Mouse (Mus musculus): Measurements from ENCODE around the gene B830017H08Rik. TPM values are rescaled to one million over a fixed set of nuclear protein-coding genes. Genes with fewer than 3 reads are reported as not detected.

Gene B830017H08Rik
- polyA plus RNA-seq, 1 experiment from 2014 or later: 2.4 TPM

GRCm38 (mm10) chr16:17798321-17799180, 34.4 kb upstream of the B830017H08Rik start:
- Histone ChIP-seq H3K9ac (replicated peaks; ENCODE audit: low read length) (no peak overlapping the region; the same call in 1 of the 2 replicates), H3K9me3 (ENCODE audit: control insufficient read depth, low read length) (no peaks in the 10 kb centered on the region), H3K36me3 (ENCODE audit: control insufficient read depth, insufficient read depth, low read length) (peaks cover 3% of the 10 kb centered on the region; the same call in 1 of the 2 replicates), H3K4me1 (ENCODE audit: control insufficient read depth, insufficient read depth, low read length) (peaks cover 28% of the 10 kb centered on the region), H3K4me2 (ENCODE audit: low read length) (peak overlapping the region; percentile 79), H3K4me3 (replicated peaks; ENCODE audit: low read depth, low read length) (peak overlapping the region; percentile 42), H3K27ac (replicated peaks; ENCODE audit: low read depth, low read length) (no peak overlapping the region), H3K27me3 (ENCODE audit: control insufficient read depth, insufficient read depth, low read length) (peaks cover 82% of the 10 kb centered on the region)
- no peak for ATAC-seq (ENCODE audit: low FRiP score, low TSS enrichment)
- 2% methylated on average over 43 of the region's 45 CpGs for WGBS
- peak; percentile 31 for DNase-seq

GRCm38 (mm10) chr16:17799584-17799983, 33.3 kb upstream of the B830017H08Rik start:
- Histone ChIP-seq H3K36me3 (ENCODE audit: control insufficient read depth, insufficient read depth, low read length) (no peaks in the 10 kb centered on the region), H3K4me1 (ENCODE audit: control insufficient read depth, insufficient read depth, low read length) (peaks cover 29% of the 10 kb centered on the region), H3K9ac (replicated peaks; ENCODE audit: low read length) (no peak overlapping the region), H3K4me2 (ENCODE audit: low read length) (no peak overlapping the region), H3K9me3 (ENCODE audit: control insufficient read depth, low read length) (no peaks in the 10 kb centered on the region), H3K4me3 (replicated peaks; ENCODE audit: low read depth, low read length) (no peak overlapping the region), H3K27ac (replicated peaks; ENCODE audit: low read depth, low read length) (no peak overlapping the region), H3K27me3 (ENCODE audit: control insufficient read depth, insufficient read depth, low read length) (peaks cover 92% of the 10 kb centered on the region)
- ATAC-seq (ENCODE audit: low FRiP score, low TSS enrichment): no peak
- DNase-seq: no peak

GRCm38 (mm10) chr16:17801777-17802455, 31.0 kb upstream of the B830017H08Rik start:
- DNase-seq (no peak), ATAC-seq (ENCODE audit: low FRiP score, low TSS enrichment) (no peak; the same call in 1 of the 2 replicates)
- Histone ChIP-seq H3K4me3 (replicated peaks; ENCODE audit: low read depth, low read length) (peak overlapping the region; percentile 35), H3K27ac (replicated peaks; ENCODE audit: low read depth, low read length) (no peak overlapping the region), H3K9ac (replicated peaks; ENCODE audit: low read length) (no peak overlapping the region), H3K36me3 (ENCODE audit: control insufficient read depth, insufficient read depth, low read length) (no peaks in the 10 kb centered on the region), H3K4me2 (ENCODE audit: low read length) (no peak overlapping the region; the same call in 1 of the 2 replicates), H3K27me3 (ENCODE audit: control insufficient read depth, insufficient read depth, low read length) (peaks cover 96% of the 10 kb centered on the region), H3K9me3 (ENCODE audit: control insufficient read depth, low read length) (no peaks in the 10 kb centered on the region), H3K4me1 (ENCODE audit: control insufficient read depth, insufficient read depth, low read length) (peaks cover 30% of the 10 kb centered on the region)
- WGBS: 4% methylated on average over 7 of the region's 7 CpGs

DNA sequence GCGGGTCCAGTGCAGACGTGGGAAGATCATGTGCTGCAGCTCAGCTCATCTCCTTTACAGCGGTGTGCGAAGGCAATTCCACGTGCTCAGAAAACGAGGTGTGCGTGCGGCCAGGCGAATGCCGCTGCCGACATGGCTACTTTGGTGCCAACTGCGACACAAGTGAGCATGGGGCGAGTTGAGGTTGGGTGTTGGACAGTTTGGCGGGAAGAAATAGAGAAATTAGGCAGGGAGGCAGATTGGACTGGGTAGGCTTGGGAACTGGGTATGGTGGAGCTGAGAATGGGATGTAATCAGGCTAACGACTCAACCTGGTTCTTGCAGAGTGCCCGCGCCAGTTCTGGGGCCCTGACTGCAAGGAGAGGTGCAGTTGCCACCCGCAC, 30.5 kb upstream of the B830017H08Rik start:
- Histone ChIP-seq H3K36me3 (ENCODE audit: control insufficient read depth, insufficient read depth, low read length) (no peaks in the 10 kb centered on the region), H3K27ac (replicated peaks; ENCODE audit: low read depth, low read length) (no peak overlapping the region), H3K4me3 (replicated peaks; ENCODE audit: low read depth, low read length) (peak overlapping the region; percentile 35), H3K4me1 (ENCODE audit: control insufficient read depth, insufficient read depth, low read length) (peaks cover 26% of the 10 kb centered on the region), H3K27me3 (ENCODE audit: control insufficient read depth, insufficient read depth, low read length) (peaks cover 90% of the 10 kb centered on the region), H3K4me2 (ENCODE audit: low read length) (peak overlapping the region; percentile 59), H3K9ac (replicated peaks; ENCODE audit: low read length) (peak overlapping the region; percentile 31; the same call in 1 of the 2 replicates), H3K9me3 (ENCODE audit: control insufficient read depth, low read length) (no peaks in the 10 kb centered on the region)
- DNase-seq (no peak), ATAC-seq (ENCODE audit: low FRiP score, low TSS enrichment) (no peak)
- 5% methylated on average over 18 of the region's 18 CpGs for WGBS

- H3K4me3 ChIP-seq (replicated peaks; ENCODE audit: low read depth, low read length): peak overlapping the region; percentile 35
- H3K36me3 ChIP-seq (ENCODE audit: control insufficient read depth, insufficient read depth, low read length): no peaks in the 10 kb centered on the region
- H3K27ac ChIP-seq (replicated peaks; ENCODE audit: low read depth, low read length): no peak overlapping the region
- H3K4me2 ChIP-seq (ENCODE audit: low read length): peak overlapping the region; percentile 59
- DNase-seq (peak; percentile 65), ATAC-seq (ENCODE audit: low FRiP score, low TSS enrichment) (no peak)
- 3% methylated on average over 83 of the region's 83 CpGs for WGBS
- no peaks in the 10 kb centered on the region for H3K9me3 ChIP-seq (ENCODE audit: control insufficient read depth, low read length)
- H3K27me3 ChIP-seq (ENCODE audit: control insufficient read depth, insufficient read depth, low read length): peaks cover 84% of the 10 kb centered on the region
- H3K9ac ChIP-seq (replicated peaks; ENCODE audit: low read length): peak overlapping the region; percentile 31; the same call in 1 of the 2 replicates
- H3K4me1 ChIP-seq (ENCODE audit: control insufficient read depth, insufficient read depth, low read length): peaks cover 24% of the 10 kb centered on the region
These were observed 29.9 kb upstream of the B830017H08Rik start for GRCm38 (mm10) chr16:17802839-17803674.

DNA sequence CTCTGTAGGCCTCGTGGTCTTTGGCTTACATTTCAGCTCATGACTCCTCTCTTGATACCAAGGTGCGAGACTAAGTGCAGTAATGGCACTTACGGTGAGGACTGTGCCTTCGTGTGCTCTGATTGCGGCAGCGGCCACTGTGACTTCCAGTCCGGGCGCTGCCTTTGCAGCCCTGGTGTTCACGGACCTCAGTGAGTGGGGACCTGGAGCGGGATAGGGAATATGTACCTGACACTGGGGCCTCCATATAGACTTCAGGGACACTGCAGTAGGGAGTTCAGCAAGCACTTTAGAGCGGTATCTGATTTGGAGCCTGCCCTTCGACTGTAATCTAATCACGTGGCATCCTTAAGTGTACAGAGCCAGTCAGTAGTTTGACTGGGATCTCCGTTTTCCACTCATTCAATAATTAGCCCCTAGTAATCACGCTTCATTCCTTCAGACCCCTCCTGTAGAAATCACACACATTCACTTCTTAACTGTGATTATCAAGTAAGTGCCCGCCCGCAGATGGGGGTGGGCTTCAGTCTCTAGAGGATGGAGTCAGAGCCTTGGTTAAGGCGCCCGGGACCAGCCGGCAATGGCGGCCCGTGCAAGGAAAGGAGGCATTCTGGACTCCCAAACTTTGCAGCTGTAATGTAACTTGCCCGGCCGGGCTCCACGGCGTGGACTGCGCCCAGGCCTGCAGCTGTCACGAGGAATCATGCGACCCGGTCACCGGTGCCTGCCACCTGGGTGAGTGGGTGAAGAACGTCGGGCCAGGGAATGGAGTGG, 29.1 kb upstream of the B830017H08Rik start:
- peaks cover 82% of the 10 kb centered on the region for H3K27me3 ChIP-seq (ENCODE audit: control insufficient read depth, insufficient read depth, low read length)
- WGBS: 5% methylated on average over 33 of the region's 33 CpGs
- H3K4me1 ChIP-seq (ENCODE audit: control insufficient read depth, insufficient read depth, low read length): peaks cover 18% of the 10 kb centered on the region
- H3K36me3 ChIP-seq (ENCODE audit: control insufficient read depth, insufficient read depth, low read length): no peaks in the 10 kb centered on the region
- no peak overlapping the region for H3K27ac ChIP-seq (replicated peaks; ENCODE audit: low read depth, low read length)
- peak overlapping the region; percentile 59 for H3K4me2 ChIP-seq (ENCODE audit: low read length)
- H3K9me3 ChIP-seq (ENCODE audit: control insufficient read depth, low read length): no peaks in the 10 kb centered on the region
- H3K9ac ChIP-seq (replicated peaks; ENCODE audit: low read length): peak overlapping the region; percentile 31; the same call in 1 of the 2 replicates
- DNase-seq (peak; percentile 23), ATAC-seq (ENCODE audit: low FRiP score, low TSS enrichment) (no peak)
- H3K4me3 ChIP-seq (replicated peaks; ENCODE audit: low read depth, low read length): peak overlapping the region; percentile 35

DNA sequence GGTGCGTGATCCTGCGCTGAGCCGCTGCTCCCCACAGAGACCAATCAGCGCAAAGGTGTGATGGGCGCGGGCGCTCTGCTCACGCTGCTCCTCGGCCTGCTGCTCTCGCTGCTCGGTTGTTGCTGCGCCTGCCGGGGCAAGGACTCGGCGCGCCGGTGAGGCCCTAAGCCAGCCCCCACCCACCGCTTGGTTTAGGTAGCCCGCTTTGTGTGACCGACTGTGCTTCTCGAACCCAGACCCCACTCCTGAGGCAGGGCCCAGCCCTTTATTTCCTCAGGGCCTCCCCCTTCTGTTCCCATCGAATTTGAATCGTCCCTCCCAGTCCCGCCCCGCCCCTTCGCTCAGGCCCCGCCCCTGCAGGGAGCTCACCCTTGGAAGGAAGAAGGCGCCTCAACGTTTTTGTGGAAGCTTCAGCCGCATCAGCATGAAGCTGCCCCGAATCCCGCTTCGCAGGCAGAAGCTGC, 28.4 kb upstream of the B830017H08Rik start:
- Histone ChIP-seq H3K27ac (replicated peaks; ENCODE audit: low read depth, low read length) (no peak overlapping the region), H3K9ac (replicated peaks; ENCODE audit: low read length) (no peak overlapping the region), H3K27me3 (ENCODE audit: control insufficient read depth, insufficient read depth, low read length) (peaks cover 76% of the 10 kb centered on the region), H3K9me3 (ENCODE audit: control insufficient read depth, low read length) (no peaks in the 10 kb centered on the region), H3K4me1 (ENCODE audit: control insufficient read depth, insufficient read depth, low read length) (peaks cover 21% of the 10 kb centered on the region), H3K4me2 (ENCODE audit: low read length) (peak overlapping the region; percentile 53), H3K4me3 (replicated peaks; ENCODE audit: low read depth, low read length) (peak overlapping the region; percentile 18), H3K36me3 (ENCODE audit: control insufficient read depth, insufficient read depth, low read length) (no peaks in the 10 kb centered on the region)
- WGBS: 1% methylated on average over 33 of the region's 33 CpGs
- ATAC-seq (ENCODE audit: low FRiP score, low TSS enrichment): no peak
- DNase-seq: peak; percentile 57
